Mouse (Mus musculus) G1E (cell line): ENCODE measurements around the gene Mybpc3. TPM values are rescaled to one million over a fixed set of nuclear protein-coding genes. Genes with fewer than 3 reads are reported as not detected.

Experiments used
- ATAC-seq: 2 replicates; pipeline ENCODE4 v1.8.0; 2016; ENCODE audit warnings: mild to moderate bottlenecking; ENCODE audit not compliant: insufficient number of reproducible peaks, poor library complexity, low FRiP score, severe bottlenecking; ENCODE audit errors: extremely low read depth
- DNase-seq: peaks from one replicate; pipeline ENCODE4 v3.0.0; 2012; ENCODE audit warnings: low spot score
- H3K27me3 ChIP-seq: 2 replicates; pipeline ENCODE4 v1.6.1; 2012; ENCODE audit warnings: mild to moderate bottlenecking, low read length, inconsistent platforms; ENCODE audit not compliant: insufficient read depth
- H3K36me3 ChIP-seq: replicated peaks from 2 replicates; pipeline ENCODE3; 2012; ENCODE audit warnings: mild to moderate bottlenecking, inconsistent platforms
- H3K4me1 ChIP-seq: 2 replicates; pipeline ENCODE4 v1.6.1; 2012; ENCODE audit warnings: low read depth, low read length, inconsistent platforms, mixed read lengths; ENCODE audit not compliant: insufficient read depth
- H3K4me3 ChIP-seq: 2 replicates; pipeline ENCODE4 v1.5.1; 2012; ENCODE audit warnings: low read depth, mild to moderate bottlenecking, inconsistent platforms, low read length, moderate library complexity, mixed read lengths
- H3K9me3 ChIP-seq: replicated peaks from 2 replicates; pipeline ENCODE4 v1.6.1; 2012; ENCODE audit warnings: inconsistent platforms
- CTCF ChIP-seq: IDR thresholded peaks from 2 replicates; pipeline ENCODE4 v1.5.1; 2012; ENCODE audit warnings: low read depth, low read length, inconsistent platforms, mixed read lengths
- GATA1 ChIP-seq: IDR thresholded peaks from 2 replicates; pipeline ENCODE4 v1.6.1; 2012; ENCODE audit warnings: borderline replicate concordance, low read length, inconsistent platforms, mixed read lengths
- GATA2 ChIP-seq: IDR thresholded peaks from 2 replicates; pipeline ENCODE4 v1.6.1; 2012; ENCODE audit warnings: low read depth, low read length, inconsistent platforms, borderline replicate concordance
- POLR2AphosphoS5 ChIP-seq: IDR thresholded peaks from 2 replicates; pipeline ENCODE4 v1.6.1; 2012; ENCODE audit warnings: low read depth, low read length, inconsistent platforms; ENCODE audit not compliant: insufficient replicate concordance
- TAL1 ChIP-seq: conservative IDR thresholded peaks from 2 replicates; pipeline ENCODE4 v1.6.1; 2012; ENCODE audit warnings: low read depth, low read length, inconsistent platforms, mixed read lengths
- polyA plus RNA-seq: library from polyadenylated mRNA; stranded (reverse); fragments of >175 nt; gene quantifications from 2 replicates; pipeline ENCODE4 v1.2.3, GENCODE M21; 2012
- total RNA-seq, 2 experiments: library from RNA; stranded (forward) in 1 of 2; stranded (reverse) in 1 of 2; fragments of 200-1000 nt in 1 of 2; fragments of >200 nt in 1 of 2; fragmentation: Nextera tagmentation in 1 of 2; gene quantifications; 2 replicates each; pipeline ENCODE4 v1.2.3; 2014 to 2017

The Mybpc3 gene
- total and polyA plus RNA-seq, 3 experiments, result not detected

GRCm38 (mm10) chr2:91088987-91089386 is 29.0 kb upstream of the Mybpc3 start:
- H3K4me1 ChIP-seq, result peaks cover 75% of the 10 kb centered on the region
- DNase-seq (no peak), ATAC-seq (no peak)
- H3K36me3 ChIP-seq, result no peaks in the 10 kb centered on the region
- TF ChIP-seq GATA1, result no peak
- no peak for TF ChIP-seq GATA2
- no peak for TF ChIP-seq TAL1
- no peak for TF ChIP-seq POLR2AphosphoS5
- TF ChIP-seq CTCF, result no peak
- peaks cover 7% of the 10 kb centered on the region; the same call in 1 of the 2 replicates for H3K27me3 ChIP-seq
- H3K9me3 ChIP-seq, result no peaks in the 10 kb centered on the region
- peak overlapping the region; percentile 37; the same call in 1 of the 2 replicates for H3K4me3 ChIP-seq

DNA sequence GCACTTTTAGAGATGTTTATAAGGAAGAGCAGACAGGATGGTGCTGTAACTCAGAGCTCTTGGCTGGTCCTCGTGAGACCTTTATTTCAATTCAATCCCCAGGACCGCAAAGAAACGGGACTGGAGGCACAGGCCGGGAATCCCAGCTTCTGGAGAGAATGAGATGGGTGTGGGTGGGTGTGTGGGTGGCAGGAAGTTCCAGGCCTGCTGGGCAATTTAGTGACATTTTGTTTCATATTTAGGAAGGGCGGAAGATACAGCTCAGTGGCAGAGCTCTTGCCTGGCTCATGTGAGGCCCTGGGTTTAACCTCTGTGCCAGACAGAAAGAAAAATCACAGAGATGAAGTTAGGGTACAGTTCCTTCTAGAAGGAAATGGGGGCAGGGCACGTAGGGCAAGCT is 27.7 kb upstream of the Mybpc3 start:
- no peaks in the 10 kb centered on the region for H3K9me3 ChIP-seq
- no peaks in the 10 kb centered on the region for H3K36me3 ChIP-seq
- ATAC-seq (no peak), DNase-seq (no peak)
- peaks cover 67% of the 10 kb centered on the region for H3K4me1 ChIP-seq
- peaks cover 7% of the 10 kb centered on the region; the same call in 1 of the 2 replicates for H3K27me3 ChIP-seq
- TF ChIP-seq POLR2AphosphoS5, result no peak
- TF ChIP-seq TAL1, result no peak
- TF ChIP-seq GATA1, result no peak
- H3K4me3 ChIP-seq, result no peak overlapping the region

GRCm38 (mm10) chr2:91090827-91091226 is 27.1 kb upstream of the Mybpc3 start:
- no peaks in the 10 kb centered on the region for H3K9me3 ChIP-seq
- no peaks in the 10 kb centered on the region for H3K36me3 ChIP-seq
- ATAC-seq, result no peak
- no peak for TF ChIP-seq POLR2AphosphoS5
- H3K27me3 ChIP-seq, result peaks cover 7% of the 10 kb centered on the region; the same call in 1 of the 2 replicates
- H3K4me1 ChIP-seq, result peaks cover 66% of the 10 kb centered on the region
- no peak for DNase-seq
- H3K4me3 ChIP-seq, result no peak overlapping the region

GRCm38 (mm10) chr2:91096524-91096923 is 21.4 kb upstream of the Mybpc3 start:
- peak overlapping the region; percentile 79 for H3K4me3 ChIP-seq
- H3K27me3 ChIP-seq, result no peaks in the 10 kb centered on the region
- DNase-seq (peak; percentile 89), ATAC-seq (peak; percentile 83)
- H3K4me1 ChIP-seq, result peaks cover 78% of the 10 kb centered on the region
- H3K36me3 ChIP-seq, result peaks cover 35% of the 10 kb centered on the region
- TF ChIP-seq TAL1 (peak; percentile 70; the same call in 1 of the 2 replicates), GATA2 (no peak)
- no peaks in the 10 kb centered on the region for H3K9me3 ChIP-seq

- no peaks in the 10 kb centered on the region for H3K27me3 ChIP-seq
- TF ChIP-seq POLR2AphosphoS5 (no peak), CTCF (no peak), GATA1 (no peak), TAL1 (no peak), GATA2 (no peak)
- peaks cover 78% of the 10 kb centered on the region for H3K4me1 ChIP-seq
- peaks cover 40% of the 10 kb centered on the region for H3K36me3 ChIP-seq
- 0 out of 2 replicates have a peak, but pooled peaks have one; percentile 5 for ATAC-seq
- DNase-seq, result peak; percentile 44
- H3K4me3 ChIP-seq, result peak overlapping the region; percentile 79
- H3K9me3 ChIP-seq, result no peaks in the 10 kb centered on the region
Observed at GRCm38 (mm10) chr2:91097015-91097414, 20.9 kb upstream of the Mybpc3 start.

- ATAC-seq, result no peak
- peaks cover 52% of the 10 kb centered on the region for H3K36me3 ChIP-seq
- H3K4me1 ChIP-seq, result peaks cover 76% of the 10 kb centered on the region
- TF ChIP-seq GATA2 (no peak), TAL1 (no peak), GATA1 (no peak), POLR2AphosphoS5 (no peak), CTCF (no peak)
- no peaks in the 10 kb centered on the region for H3K27me3 ChIP-seq
- H3K4me3 ChIP-seq, result peak overlapping the region; percentile 79
- DNase-seq, result no peak
- no peaks in the 10 kb centered on the region for H3K9me3 ChIP-seq
Observed at GRCm38 (mm10) chr2:91098156-91098555, 19.8 kb upstream of the Mybpc3 start.

- peak; percentile 91 for TF ChIP-seq CTCF
- TF ChIP-seq GATA2, result no peak
- Histone ChIP-seq H3K27me3 (no peaks in the 10 kb centered on the region), H3K4me3 (no peak overlapping the region; the same call in 1 of the 2 replicates), H3K9me3 (no peaks in the 10 kb centered on the region), H3K4me1 (peaks cover 76% of the 10 kb centered on the region), H3K36me3 (peaks cover 77% of the 10 kb centered on the region)
- DNase-seq, result peak; percentile 61
- peak; percentile 31 for ATAC-seq
Observed at GRCm38 (mm10) chr2:91101124-91101740, 16.7 kb upstream of the Mybpc3 start.
